ENCODE assay signal across 31 mouse cellular contexts in the genomic region with DNA sequence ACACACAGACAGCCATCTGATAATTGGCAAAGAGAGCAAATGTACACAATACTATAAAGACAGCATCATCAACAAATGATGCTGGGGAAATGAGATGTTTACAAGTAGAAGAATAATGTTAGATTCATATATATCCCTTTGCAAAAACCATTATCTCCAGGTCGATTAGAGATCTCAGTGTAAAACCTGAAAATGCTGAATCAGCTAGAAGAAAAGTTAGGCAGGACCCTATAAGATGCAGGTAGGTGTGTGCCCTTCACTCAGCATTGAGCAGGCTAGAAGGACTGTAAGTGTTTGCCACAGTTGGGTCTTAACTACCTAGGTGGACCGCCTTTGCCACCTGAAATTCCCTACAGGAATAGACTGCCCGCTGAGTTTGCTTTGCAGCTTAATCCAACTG.
"Had no signal": no experiment of that assay in that cellular context is flagged by ENCODE, and none has a peak within 500 bp of the region (broad histone marks: within the 10 kb centered on the region; RNA-seq: fewer than 3 reads in every experiment).

No protein-coding gene starts in this region.

- H3K27me3 ChIP-seq: limb, embryonic 12.5 days; limb, embryonic 13.5 days; limb, embryonic 15.5 days; liver, embryonic 12.5 days; liver, embryonic 13.5 days; liver, embryonic 15.5 days; lung, embryonic 15.5 days; megakaryocyte, embryonic 14.5 days; midbrain, embryonic 12.5 days; neural tube, embryonic 12.5 days had no signal

- H3K9ac ChIP-seq: limb, embryonic 12.5 days; limb, embryonic 13.5 days; limb, embryonic 15.5 days; liver, embryonic 12.5 days; liver, embryonic 13.5 days; liver, embryonic 14.5 days; liver, embryonic 15.5 days; liver, postnatal 0 days; lung, embryonic 14.5 days; lung, embryonic 15.5 days; midbrain, embryonic 12.5 days; midbrain, embryonic 13.5 days; midbrain, embryonic 15.5 days; neural tube, embryonic 12.5 days had no signal

- H3K9me3 ChIP-seq: limb, embryonic 10.5 days; limb, embryonic 12.5 days; limb, embryonic 13.5 days; limb, embryonic 15.5 days; liver, embryonic 12.5 days; liver, embryonic 13.5 days; liver, embryonic 15.5 days; lung, embryonic 15.5 days; megakaryocyte, embryonic 14.5 days; midbrain, embryonic 10.5 days; midbrain, embryonic 12.5 days; midbrain, embryonic 13.5 days; midbrain, embryonic 15.5 days; neural tube, embryonic 12.5 days had no signal

- H3K4me3 ChIP-seq: limb, embryonic 10.5 days; limb, embryonic 12.5 days; limb, embryonic 13.5 days; limb, embryonic 15.5 days; liver, embryonic 12.5 days; liver, embryonic 13.5 days; liver, embryonic 15.5 days; lung, embryonic 15.5 days; megakaryocyte, embryonic 14.5 days; midbrain, embryonic 10.5 days; midbrain, embryonic 12.5 days; midbrain, embryonic 13.5 days; midbrain, embryonic 15.5 days; myocyte; neural tube, embryonic 12.5 days had no signal

- H3K4me1 ChIP-seq: limb, embryonic 10.5 days; limb, embryonic 15.5 days; liver, embryonic 12.5 days; liver, embryonic 13.5 days; liver, embryonic 15.5 days; lung, embryonic 15.5 days; megakaryocyte, embryonic 14.5 days; midbrain, embryonic 13.5 days; midbrain, embryonic 15.5 days; neural tube, embryonic 12.5 days had no signal

- DNase-seq: left cerebral cortex, postnatal 4 days; liver; liver, embryonic 13.5 days; liver, postnatal 0 days; lung, adult 18-20 months; lung, adult 2 months; lung, embryonic 14.5 days; lung, postnatal 10 days; lung, postnatal 14 days; lung, postnatal 36 days; lung, postnatal 4 days; midbrain, embryonic 14.5 days had no signal

- ATAC-seq: liver, embryonic 12.5 days; liver, postnatal 0 days; lung, postnatal 0 days; midbrain, embryonic 13.5 days; midbrain, embryonic 15.5 days had no signal

- H3K36me3 ChIP-seq: limb, embryonic 10.5 days; limb, embryonic 12.5 days; limb, embryonic 13.5 days; limb, embryonic 15.5 days; liver, embryonic 12.5 days; liver, embryonic 13.5 days; liver, embryonic 15.5 days; lung, embryonic 15.5 days; midbrain, embryonic 10.5 days; midbrain, embryonic 12.5 days; midbrain, embryonic 13.5 days; midbrain, embryonic 15.5 days; neural tube, embryonic 12.5 days had no signal

- H3K27ac ChIP-seq: limb, embryonic 10.5 days; limb, embryonic 12.5 days; limb, embryonic 13.5 days; limb, embryonic 15.5 days; liver, embryonic 12.5 days; liver, embryonic 13.5 days; liver, embryonic 14.5 days; liver, embryonic 15.5 days; lung, embryonic 15.5 days; macrophage; midbrain, embryonic 10.5 days; midbrain, embryonic 12.5 days; midbrain, embryonic 13.5 days; midbrain, embryonic 15.5 days; neural tube, embryonic 12.5 days had no signal

- H3K4me2 ChIP-seq: limb, embryonic 12.5 days; limb, embryonic 13.5 days; limb, embryonic 15.5 days; liver, embryonic 11.5 days; liver, embryonic 12.5 days; liver, embryonic 13.5 days; liver, embryonic 15.5 days; lung, embryonic 14.5 days; lung, embryonic 15.5 days; midbrain, embryonic 11.5 days; midbrain, embryonic 12.5 days; midbrain, embryonic 13.5 days; midbrain, embryonic 15.5 days; neural tube, embryonic 12.5 days had no signal
